Mouse (Mus musculus) cerebellum, adult 2 months (tissue): Measurements from ENCODE around the gene Slamf9.

Experiments
- CTCF ChIP-seq: fragments of 200-500 bp; IDR thresholded peaks from 2 replicates; pipeline ENCODE4 v1.5.1; 2011; ENCODE audit warnings: low read depth, mild to moderate bottlenecking, control low read depth, low read length, moderate library complexity, borderline replicate concordance; ENCODE audit not compliant: insufficient read depth
- POLR2A ChIP-seq: fragments of 200-500 bp; IDR thresholded peaks from 2 replicates; pipeline ENCODE4 v1.6.1; 2011; ENCODE audit warnings: low read length, control low read depth, borderline replicate concordance; ENCODE audit not compliant: insufficient read depth

DNA sequence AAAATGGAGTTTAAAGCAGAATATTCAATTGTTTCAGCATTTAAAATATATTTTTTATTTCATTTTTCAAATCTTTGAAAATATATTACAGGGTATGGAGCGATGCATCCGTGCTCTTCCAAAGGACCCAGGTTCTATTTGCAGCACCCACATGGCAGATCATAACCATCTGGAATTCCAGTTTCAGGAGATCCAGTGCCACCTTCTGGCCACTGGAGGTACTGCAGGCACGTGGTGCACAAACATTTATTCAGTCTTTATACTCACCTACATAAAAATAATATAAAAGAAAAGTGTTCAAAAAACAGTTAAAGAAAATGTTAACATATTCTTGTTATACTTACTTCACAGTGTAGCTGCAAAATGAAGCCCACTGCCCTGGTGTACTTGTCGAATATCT is 42.9 kb downstream of the Slamf9 start:
- 0 out of 2 replicates have a peak, but pooled peaks have one; percentile 13 for TF ChIP-seq CTCF
- no peak for TF ChIP-seq POLR2A
